Mouse (Mus musculus) CH12.LX (cell line): Measurements from ENCODE around the gene Gm14214. TPM values are rescaled to one million over a fixed set of nuclear protein-coding genes. Genes with fewer than 3 reads are reported as not detected.
A peak's percentile ranks its signal among the peaks of the same experiment; 100 is the strongest.

ENCODE experiments used
- DNase-seq: peaks from one replicate; pipeline ENCODE4 v3.0.0-alpha.2; 2013; ENCODE audit errors: extremely low read depth
- H3K27ac ChIP-seq: 2 replicates; pipeline ENCODE4 v1.5.1; 2012; ENCODE audit warnings: low read depth, mild to moderate bottlenecking, control low read depth, moderate library complexity; ENCODE audit not compliant: insufficient read depth
- H3K27me3 ChIP-seq: replicated peaks from 2 replicates; pipeline ENCODE3; 2012; ENCODE audit warnings: inconsistent platforms
- H3K36me3 ChIP-seq, 2 experiments: replicated peaks in 1 of 2; 2 replicates each; pipeline versions ENCODE3 to v1.6.1; 2012; ENCODE audit warnings: inconsistent platforms in 1 of 2, low read length in 1 of 2, mild to moderate bottlenecking in 1 of 2, mixed read lengths in 1 of 2, moderate library complexity in 1 of 2; ENCODE audit not compliant: control insufficient read depth in 1 of 2, insufficient read depth in 1 of 2
- H3K4me1 ChIP-seq, 2 experiments: 2 replicates each; pipeline ENCODE4 v1.6.1; 2012; ENCODE audit warnings: inconsistent platforms in 1 of 2, moderate library complexity in 1 of 2; ENCODE audit not compliant: insufficient read depth in 2 of 2, control insufficient read depth in 1 of 2
- H3K4me2 ChIP-seq: 2 replicates; pipeline ENCODE4 v1.6.1; 2012; ENCODE audit warnings: low read depth, mild to moderate bottlenecking, control low read depth; ENCODE audit not compliant: poor library complexity, insufficient read depth, severe bottlenecking
- H3K4me3 ChIP-seq, 3 experiments: fragments of 150-350 bp in 1 of 3; sonication (generic) in 1 of 3; replicated peaks in 1 of 3; 2 replicates each; pipeline versions ENCODE3 to v1.5.1; 2011 to 2012; ENCODE audit warnings: low read depth in 2 of 3, low read length in 2 of 3, mild to moderate bottlenecking in 2 of 3, moderate library complexity in 2 of 3, control low read depth in 1 of 3, improper control_type of control experiment in 1 of 3, inconsistent platforms in 1 of 3, mixed read lengths in 1 of 3; ENCODE audit not compliant: poor library complexity in 1 of 3
- H3K79me2 ChIP-seq: replicated peaks from 2 replicates; pipeline ENCODE4 v1.6.1; 2012; ENCODE audit warnings: mild to moderate bottlenecking, moderate library complexity; ENCODE audit not compliant: control insufficient read depth, poor library complexity, insufficient read depth, severe bottlenecking; ENCODE audit errors: extremely low read depth
- H3K9ac ChIP-seq: 2 replicates; pipeline ENCODE4 v1.6.1; 2012; ENCODE audit warnings: low read depth, mild to moderate bottlenecking, control low read depth, moderate library complexity; ENCODE audit not compliant: insufficient read depth
- H3K9me3 ChIP-seq: replicated peaks from 2 replicates; pipeline ENCODE3; 2012; ENCODE audit warnings: low read length, inconsistent platforms, mixed read lengths
- BHLHE40 ChIP-seq: IDR thresholded peaks from 2 replicates; pipeline ENCODE4 v1.6.1; 2011; ENCODE audit warnings: mild to moderate bottlenecking, low read depth, low read length, improper control_type of control experiment
- CHD2 ChIP-seq: IDR thresholded peaks from 2 replicates; pipeline ENCODE4 v1.6.1; 2011; ENCODE audit warnings: low read length, improper control_type of control experiment
- CTCF ChIP-seq, 2 experiments: IDR thresholded peaks in 1 of 2; conservative IDR thresholded peaks in 1 of 2; 2 replicates each; pipeline ENCODE4 v1.5.1; 2011 to 2012; ENCODE audit warnings: low read depth in 2 of 2, low read length in 2 of 2, improper control_type of control experiment in 1 of 2, inconsistent platforms in 1 of 2, mild to moderate bottlenecking in 1 of 2, moderate library complexity in 1 of 2
- IRF4 ChIP-seq: IDR thresholded peaks from 2 replicates; pipeline ENCODE4 v1.6.1; 2014; ENCODE audit warnings: low read depth, mild to moderate bottlenecking, inconsistent platforms, low read length, improper control_type of control experiment
- JUN ChIP-seq: IDR thresholded peaks from 2 replicates; pipeline ENCODE4 v1.6.1; 2011; ENCODE audit warnings: low read depth, mild to moderate bottlenecking, low read length, improper control_type of control experiment, moderate library complexity; ENCODE audit not compliant: insufficient read depth
- JUND ChIP-seq: conservative IDR thresholded peaks from 2 replicates; pipeline ENCODE4 v1.6.1; 2011; ENCODE audit warnings: low read depth, low read length, improper control_type of control experiment
- KAT2A ChIP-seq: IDR thresholded peaks from 2 replicates; pipeline ENCODE4 v1.6.1; 2012; ENCODE audit warnings: low read length, improper control_type of control experiment, inconsistent platforms; ENCODE audit not compliant: insufficient replicate concordance
- MAFK ChIP-seq: IDR thresholded peaks from 2 replicates; pipeline ENCODE4 v1.6.1; 2011; ENCODE audit warnings: low read length, improper control_type of control experiment; ENCODE audit not compliant: insufficient replicate concordance
- MAX ChIP-seq: IDR thresholded peaks from 2 replicates; pipeline ENCODE4 v1.6.1; 2011; ENCODE audit warnings: low read length, improper control_type of control experiment
- MAZ ChIP-seq: IDR thresholded peaks from 2 replicates; pipeline ENCODE4 v1.6.1; 2012; ENCODE audit warnings: low read depth, mild to moderate bottlenecking, inconsistent platforms, low read length, improper control_type of control experiment, moderate library complexity
- MYC ChIP-seq: IDR thresholded peaks from 2 replicates; pipeline ENCODE4 v1.6.1; 2011; ENCODE audit warnings: low read depth, mild to moderate bottlenecking, improper control_type of control experiment, low read length
- NELFE ChIP-seq: IDR thresholded peaks from 2 replicates; pipeline ENCODE4 v1.6.1; 2011; ENCODE audit warnings: low read depth, low read length, improper control_type of control experiment
- POLR2A ChIP-seq: IDR thresholded peaks from 2 replicates; pipeline ENCODE4 v1.6.1; 2011; ENCODE audit warnings: low read depth, mild to moderate bottlenecking, improper control_type of control experiment, low read length
- POLR2AphosphoS2 ChIP-seq: IDR thresholded peaks from 2 replicates; pipeline ENCODE4 v1.6.1; 2011; ENCODE audit warnings: low read depth, low read length, improper control_type of control experiment
- RAD21 ChIP-seq: IDR thresholded peaks from 2 replicates; pipeline ENCODE4 v1.6.1; 2011; ENCODE audit warnings: low read depth, mild to moderate bottlenecking, low read length, improper control_type of control experiment, moderate library complexity
- RCOR1 ChIP-seq: conservative IDR thresholded peaks from 2 replicates; pipeline ENCODE4 v1.6.1; 2012; ENCODE audit warnings: low read depth, mild to moderate bottlenecking, inconsistent platforms, low read length, improper control_type of control experiment
- SMC3 ChIP-seq: IDR thresholded peaks from 2 replicates; pipeline ENCODE4 v1.6.1; 2011; ENCODE audit warnings: low read depth, low read length, improper control_type of control experiment
- TBP ChIP-seq: conservative IDR thresholded peaks from 2 replicates; pipeline ENCODE4 v1.6.1; 2011; ENCODE audit warnings: low read depth, low read length, improper control_type of control experiment
- TCF12 ChIP-seq: IDR thresholded peaks from 2 replicates; pipeline ENCODE4 v1.6.1; 2014; ENCODE audit warnings: low read depth, mild to moderate bottlenecking, inconsistent platforms, low read length, improper control_type of control experiment
- UBTF ChIP-seq: IDR thresholded peaks from 2 replicates; pipeline ENCODE4 v1.6.1; 2012; ENCODE audit warnings: low read depth, mild to moderate bottlenecking, inconsistent platforms, low read length, improper control_type of control experiment, moderate library complexity
- USF2 ChIP-seq: conservative IDR thresholded peaks from 2 replicates; pipeline ENCODE4 v1.6.1; 2011; ENCODE audit warnings: low read depth, low read length, improper control_type of control experiment
- ZC3H11A ChIP-seq: IDR thresholded peaks from 2 replicates; pipeline ENCODE4 v1.6.1; 2012; ENCODE audit warnings: low read depth, mild to moderate bottlenecking, inconsistent platforms, low read length, improper control_type of control experiment
- ZKSCAN1 ChIP-seq: IDR thresholded peaks from 2 replicates; pipeline ENCODE4 v1.6.1; 2012; ENCODE audit warnings: low read depth, inconsistent platforms, low read length, improper control_type of control experiment, borderline replicate concordance
- ZMIZ1 ChIP-seq: IDR thresholded peaks from 2 replicates; pipeline ENCODE4 v1.6.1; 2012; ENCODE audit warnings: low read depth, mild to moderate bottlenecking, inconsistent platforms, low read length, improper control_type of control experiment
- dilution Hi-C: fragments of 300-500 bp; cut with MboI; formaldehyde crosslinking; loops from 2 replicates; pipeline ENCODE4 v1.14.3; 2020; ENCODE audit warnings: low sequenced_read_pairs; ENCODE audit not compliant: extremely low pct_unique_long_range_greater_than_20kb, extremely low pct_ligation_motif_present
- in situ Hi-C: fragments of 300-500 bp; cut with MboI; formaldehyde crosslinking; loops from 3 replicates; pipeline ENCODE4 v1.14.3; 2019; ENCODE audit warnings: low sequenced_read_pairs, low pct_ligation_motif_present, low pct_unique_long_range_greater_than_20kb, mixed read lengths
- polyA plus RNA-seq: library from polyadenylated mRNA; unstranded; fragments of >175 nt; gene quantifications from 2 replicates; pipeline ENCODE4 v1.2.1, GENCODE M21; 2012; ENCODE audit warnings: low read depth; ENCODE audit not compliant: insufficient read length
- total RNA-seq, 2 experiments: library from RNA; depleted of rRNA; stranded (reverse); fragments of 300-350 nt in 1 of 2; fragments of >200 nt in 1 of 2; gene quantifications; 2 replicates each; pipeline ENCODE4 v1.2.3; 2012 to 2014

Gene Gm14214
- total and polyA plus RNA-seq, 3 experiments = 0.41 TPM; not detected in 2

GRCm38 (mm10) chr2:154789977-154790655 lies 20.3 kb upstream of the Gm14214 start:
- dilution Hi-C loops = no loop called here
- H3K9ac ChIP-seq = peak overlapping the region; percentile 66
- H3K4me1 ChIP-seq = peaks cover 5 to 31% of the 10 kb centered on the region in 2 experiments; a peak in 3 of 4 replicates
- TF ChIP-seq TCF12 (no peak), RAD21 (no peak), CTCF (conservative IDR thresholded peaks at IDR 0.05 in 1 of 2, IDR thresholded peaks at IDR 0.05 in 1 of 2; ENCODE audit: low read depth in 2 of 2, low read length in 2 of 2) (no peak), JUND (no peak), MAFK (no peak), POLR2A (peak; percentile 71), RCOR1 (no peak), JUN (no peak), ZMIZ1 (0 out of 2 replicates have a peak, but pooled peaks have one; percentile 47), CHD2 (no peak), MYC (no peak), BHLHE40 (no peak), MAX (no peak), NELFE (0 out of 2 replicates have a peak, but pooled peaks have one; percentile 30), POLR2AphosphoS2 (no peak), ZKSCAN1 (no peak), ZC3H11A (no peak), TBP (peak; percentile 70; the same call in 1 of the 2 replicates), IRF4 (no peak), MAZ (no peak), SMC3 (no peak), KAT2A (no peak), USF2 (no peak), UBTF (no peak)
- TF ChIP-seq, all 38 proteins: peak for 4
- no peak overlapping the region for H3K27ac ChIP-seq
- H3K36me3 ChIP-seq = peaks cover 0 to 18% of the 10 kb centered on the region in 2 experiments
- DNase-seq = no peak
- peak overlapping the region; percentile 87 for H3K4me2 ChIP-seq
- peaks cover 37% of the 10 kb centered on the region for H3K79me2 ChIP-seq
- in situ Hi-C loops = loop anchor here (5.0 kb wide), 1 partner anchor 62 kb away; no protein-coding TSS in a partner anchor
- peak overlapping the region; percentile 38 to 66 (median 53) for H3K4me3 ChIP-seq
- no peaks in the 10 kb centered on the region for H3K27me3 ChIP-seq
- no peaks in the 10 kb centered on the region for H3K9me3 ChIP-seq
